Mouse (Mus musculus): ENCODE results near the gene Aak1. TPM values are rescaled to one million over a fixed set of nuclear protein-coding genes. Genes with fewer than 3 reads are reported as not detected.
"Not testable (repeated sequence)": the region's sequence is repeated elsewhere in the genome, so short reads cannot be mapped to it uniquely, and the experiment has no call there.

Aak1 gene
- total and polyA plus RNA-seq, 2 experiments from 2014 or later: 32.6 to 80.8 TPM

- H3K9me3 ChIP-seq (ENCODE audit: low read length): no peaks in the 10 kb centered on the region
- peak within 1 kb of the TSS; percentile 97 for H3K27ac ChIP-seq
- DNase-seq (ENCODE audit: low spot score) (peak; percentile 97), ATAC-seq (peak; percentile 97)
- H3K27me3 ChIP-seq (ENCODE audit: insufficient read depth, low read length): no peaks in the 10 kb centered on the region
- WGBS: under 1% methylated on average over 66 of the region's 68 CpGs
- TF ChIP-seq CTCF (IDR thresholded peaks at IDR 0.05; ENCODE audit: low read depth): peak; percentile 31; the same call in 1 of the 2 replicates
- peaks cover 7% of the 10 kb centered on the region; the same call in 1 of the 2 replicates for H3K4me1 ChIP-seq (ENCODE audit: insufficient read depth, low read length)
- peak within 1 kb of the TSS; percentile 97 for H3K4me3 ChIP-seq (ENCODE audit: low read length)
- H3K4me2 ChIP-seq (ENCODE audit: low read depth, low read length): peak within 1 kb of the TSS; percentile 82
- peak within 1 kb of the TSS; percentile 87 for H3K9ac ChIP-seq (replicated peaks; ENCODE audit: low read length)
- H3K36me3 ChIP-seq (ENCODE audit: insufficient read depth, low read length): no peaks in the 10 kb centered on the region
These were observed 193.2 kb downstream of the Aak1 start, which contains the start of gene Gfpt1 for GRCm38 (mm10) chr6:87042337-87043130. TSS of gene Gfpt1 (plus strand) at chr6:87042846.

- TF ChIP-seq CTCF (IDR thresholded peaks at IDR 0.05; ENCODE audit: low read depth): no peak
- ATAC-seq (no peak; the same call in 1 of the 2 replicates), DNase-seq (ENCODE audit: low spot score) (no peak)
- H3K4me1 ChIP-seq (ENCODE audit: insufficient read depth, low read length): peaks cover 7% of the 10 kb centered on the region; the same call in 1 of the 2 replicates
- 2% methylated on average over 9 of the region's 9 CpGs for WGBS
- peak overlapping the region; percentile 82 for H3K4me2 ChIP-seq (ENCODE audit: low read depth, low read length)
- H3K4me3 ChIP-seq (ENCODE audit: low read length): peak overlapping the region; percentile 97
- H3K9ac ChIP-seq (replicated peaks; ENCODE audit: low read length): peak overlapping the region; percentile 87
- H3K36me3 ChIP-seq (ENCODE audit: insufficient read depth, low read length): no peaks in the 10 kb centered on the region
- peak overlapping the region; percentile 97 for H3K27ac ChIP-seq
- no peaks in the 10 kb centered on the region for H3K9me3 ChIP-seq (ENCODE audit: low read length)
- no peaks in the 10 kb centered on the region for H3K27me3 ChIP-seq (ENCODE audit: insufficient read depth, low read length)
These were observed 193.8 kb downstream of the Aak1 start for GRCm38 (mm10) chr6:87043131-87043516.

GRCm38 (mm10) chr6:87044895-87045294 lies 195.6 kb downstream of the Aak1 start:
- H3K9ac ChIP-seq (replicated peaks; ENCODE audit: low read length): no peak overlapping the region
- H3K4me1 ChIP-seq (ENCODE audit: insufficient read depth, low read length): peaks cover 7% of the 10 kb centered on the region; the same call in 1 of the 2 replicates
- H3K36me3 ChIP-seq (ENCODE audit: insufficient read depth, low read length): no peaks in the 10 kb centered on the region
- no peak overlapping the region for H3K27ac ChIP-seq
- DNase-seq (ENCODE audit: low spot score) (no peak), ATAC-seq (no peak)
- WGBS: 85% methylated on average over 2 of the region's 2 CpGs
- H3K27me3 ChIP-seq (ENCODE audit: insufficient read depth, low read length): no peaks in the 10 kb centered on the region
- no peak for TF ChIP-seq CTCF (IDR thresholded peaks at IDR 0.05; ENCODE audit: low read depth)
- H3K4me2 ChIP-seq (ENCODE audit: low read depth, low read length): no peak overlapping the region
- H3K4me3 ChIP-seq (ENCODE audit: low read length): no peak overlapping the region
- H3K9me3 ChIP-seq (ENCODE audit: low read length): no peaks in the 10 kb centered on the region

DNA sequence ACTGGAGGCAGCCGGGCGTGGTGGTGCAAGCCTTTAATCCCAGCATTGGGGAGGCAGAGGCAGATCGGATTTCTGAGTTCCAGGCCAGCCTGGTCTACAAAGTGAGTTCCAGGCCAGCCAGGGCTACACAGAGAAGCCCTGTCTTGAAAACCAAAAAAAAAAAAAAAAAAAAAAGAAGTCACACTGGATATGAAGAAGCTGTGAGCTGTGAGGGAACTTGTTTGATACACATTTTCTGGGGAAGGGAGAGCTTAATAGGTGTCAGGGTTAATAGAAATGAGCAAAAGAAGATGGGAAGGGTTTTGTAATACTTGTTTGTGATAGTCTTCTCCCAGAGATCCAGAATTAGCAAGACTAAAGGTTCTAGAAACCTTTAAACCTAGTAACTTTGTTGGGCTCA lies 196.2 kb downstream of the Aak1 start:
- H3K27ac ChIP-seq: no peak overlapping the region
- no peak for TF ChIP-seq CTCF (IDR thresholded peaks at IDR 0.05; ENCODE audit: low read depth)
- ATAC-seq (no peak), DNase-seq (ENCODE audit: low spot score) (no peak)
- H3K4me1 ChIP-seq (ENCODE audit: insufficient read depth, low read length): peaks cover 7% of the 10 kb centered on the region; the same call in 1 of the 2 replicates
- H3K4me2 ChIP-seq (ENCODE audit: low read depth, low read length): no peak overlapping the region
- no peak overlapping the region for H3K9ac ChIP-seq (replicated peaks; ENCODE audit: low read length)
- 77% methylated on average over 3 of the region's 3 CpGs for WGBS
- H3K27me3 ChIP-seq (ENCODE audit: insufficient read depth, low read length): no peaks in the 10 kb centered on the region
- no peaks in the 10 kb centered on the region for H3K36me3 ChIP-seq (ENCODE audit: insufficient read depth, low read length)
- H3K9me3 ChIP-seq (ENCODE audit: low read length): no peaks in the 10 kb centered on the region
- H3K4me3 ChIP-seq (ENCODE audit: low read length): no peak overlapping the region

- H3K4me3 ChIP-seq (ENCODE audit: low read length); H3K4me1 ChIP-seq (ENCODE audit: insufficient read depth, low read length); ATAC-seq; H3K9me3 ChIP-seq (ENCODE audit: low read length); H3K4me2 ChIP-seq (ENCODE audit: low read depth, low read length); H3K9ac ChIP-seq (replicated peaks; ENCODE audit: low read length); H3K27ac ChIP-seq; H3K27me3 ChIP-seq (ENCODE audit: insufficient read depth, low read length); DNase-seq (ENCODE audit: low spot score): not testable (repeated sequence)
- peaks cover 18% of the 10 kb centered on the region; the same call in 1 of the 2 replicates for H3K36me3 ChIP-seq (ENCODE audit: insufficient read depth, low read length)
- 99% methylated on average over 7 of the region's 7 CpGs for WGBS
These were observed 199.4 kb downstream of the Aak1 start for GRCm38 (mm10) chr6:87048712-87049111.

- Histone ChIP-seq H3K27ac (no peak overlapping the region), H3K27me3 (ENCODE audit: insufficient read depth, low read length) (no peaks in the 10 kb centered on the region), H3K4me3 (ENCODE audit: low read length) (no peak overlapping the region), H3K9me3 (ENCODE audit: low read length) (no peaks in the 10 kb centered on the region), H3K9ac (replicated peaks; ENCODE audit: low read length) (no peak overlapping the region), H3K4me1 (ENCODE audit: insufficient read depth, low read length) (no peaks in the 10 kb centered on the region), H3K36me3 (ENCODE audit: insufficient read depth, low read length) (peaks cover 31% of the 10 kb centered on the region; the same call in 1 of the 2 replicates), H3K4me2 (ENCODE audit: low read depth, low read length) (no peak overlapping the region)
- no peak for DNase-seq (ENCODE audit: low spot score)
- 89% methylated on average over 10 of the region's 10 CpGs for WGBS
- no peak for ATAC-seq
- no peak for TF ChIP-seq CTCF (IDR thresholded peaks at IDR 0.05; ENCODE audit: low read depth)
These were observed 202.6 kb downstream of the Aak1 start for GRCm38 (mm10) chr6:87051886-87052425.

Other genes starting within 250 kb of the Aak1 start
- gene Asprv1, start 221.4 kb upstream of the Aak1 start, total RNA-seq (2014; rRNA removed): 0.22 and 0.73 TPM in 2 replicates
- gene Asprv1, start 221.4 kb upstream of the Aak1 start, polyA plus RNA-seq (2015; fragmentation: Nextera tagmentation; extraction: Ambion mirVana): 0.99 and 1.0 TPM in 2 replicates
- gene Mxd1, start 180.4 kb upstream of the Aak1 start, total RNA-seq (2014; rRNA removed): 12.2 and 12.8 TPM in 2 replicates
- gene Mxd1, start 180.4 kb upstream of the Aak1 start, polyA plus RNA-seq (2015; fragmentation: Nextera tagmentation; extraction: Ambion mirVana): 12.0 TPM in 2 replicates
- gene Snrnp27, start 165.0 kb upstream of the Aak1 start, total RNA-seq (2014; rRNA removed): 12.7 and 21.6 TPM in 2 replicates
- 107 and 114 TPM in 2 replicates for gene Snrnp27, start 165.0 kb upstream of the Aak1 start, polyA plus RNA-seq (2015; fragmentation: Nextera tagmentation; extraction: Ambion mirVana)
- gene Gmcl1, start 116.1 kb upstream of the Aak1 start, total RNA-seq (2014; rRNA removed): 15.9 and 23.5 TPM in 2 replicates
- 25.8 and 26.9 TPM in 2 replicates for gene Gmcl1, start 116.1 kb upstream of the Aak1 start, polyA plus RNA-seq (2015; fragmentation: Nextera tagmentation; extraction: Ambion mirVana)
- 2.1 and 4.2 TPM in 2 replicates for gene Anxa4, start 55.9 kb upstream of the Aak1 start, total RNA-seq (2014; rRNA removed)
- gene Anxa4, start 55.9 kb upstream of the Aak1 start, polyA plus RNA-seq (2015; fragmentation: Nextera tagmentation; extraction: Ambion mirVana): 6.4 and 6.8 TPM in 2 replicates
- 187 and 338 TPM in 2 replicates for gene Nfu1, start 159.7 kb downstream of the Aak1 start, total RNA-seq (2014; rRNA removed)
- gene Nfu1, start 159.7 kb downstream of the Aak1 start, polyA plus RNA-seq (2015; fragmentation: Nextera tagmentation; extraction: Ambion mirVana): 166 and 167 TPM in 2 replicates
- 32.9 and 34.5 TPM in 2 replicates for gene Gfpt1, start 193.3 kb downstream of the Aak1 start, total RNA-seq (2014; rRNA removed)
- gene Gfpt1, start 193.3 kb downstream of the Aak1 start, polyA plus RNA-seq (2015; fragmentation: Nextera tagmentation; extraction: Ambion mirVana): 17.4 and 17.7 TPM in 2 replicates